Mouse (Mus musculus): ENCODE data around the gene Ccer2. TPM values are rescaled to one million over a fixed set of nuclear protein-coding genes. Genes with fewer than 3 reads are reported as not detected.

Gene Ccer2
- polyA plus RNA-seq, 1 experiment: not detected

DNA sequence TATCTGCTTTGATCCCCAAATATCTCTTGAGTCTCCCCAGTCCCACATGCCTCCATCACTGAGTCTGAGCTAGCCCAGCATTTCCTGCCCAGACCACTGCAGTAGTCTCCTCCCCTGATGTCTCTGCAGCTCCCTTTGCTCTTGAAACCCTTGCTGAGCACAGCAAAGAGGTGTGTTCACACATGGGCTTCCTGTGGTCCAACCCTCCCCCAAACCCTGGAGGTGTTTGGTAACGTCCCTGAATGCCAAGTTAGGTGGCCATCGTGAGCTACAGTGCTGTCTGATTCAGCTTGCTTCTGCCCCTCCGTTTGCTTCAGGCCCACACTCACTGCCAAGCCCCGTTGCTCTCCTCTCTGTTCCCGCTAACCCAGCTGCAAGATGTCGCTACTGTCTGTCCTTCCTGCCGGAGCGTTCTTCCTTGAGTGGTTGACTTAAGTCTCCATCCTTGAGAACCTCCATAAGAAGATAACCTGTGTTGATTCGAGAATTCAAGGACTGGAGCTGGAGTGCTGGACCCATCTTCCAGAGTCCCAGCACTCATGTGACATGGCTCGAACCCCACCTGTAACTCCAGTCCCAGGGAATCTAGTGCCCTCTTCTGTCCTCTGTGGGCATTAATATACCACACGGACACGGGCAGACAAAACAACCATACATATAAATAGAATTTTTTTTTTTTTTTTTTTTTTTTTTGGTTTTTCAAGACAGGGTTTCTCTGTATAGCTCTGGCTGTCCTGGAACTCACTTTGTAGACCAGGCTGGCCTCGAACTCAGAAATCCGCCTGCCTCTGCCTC lies 36.6 kb downstream of the Ccer2 start:
- Histone ChIP-seq H3K27me3 (ENCODE audit: control insufficient read depth, insufficient read depth, low read length) (no peaks in the 10 kb centered on the region), H3K4me1 (ENCODE audit: control insufficient read depth, insufficient read depth, insufficient read length) (peaks cover 47% of the 10 kb centered on the region), H3K36me3 (ENCODE audit: control insufficient read depth, insufficient read depth, low read length) (no peaks in the 10 kb centered on the region), H3K27ac (ENCODE audit: insufficient read depth, low read length) (peak overlapping the region; percentile 86), H3K4me3 (ENCODE audit: extremely low read depth, insufficient read depth, insufficient read length) (peak overlapping the region; percentile 31; the same call in 1 of the 2 replicates)
- no peak for TF ChIP-seq CTCF (IDR thresholded peaks at IDR 0.05; ENCODE audit: extremely low read depth, insufficient read depth, insufficient read length, insufficient replicate concordance)
- no peak for TF ChIP-seq POLR2A (IDR thresholded peaks at IDR 0.05; ENCODE audit: low read depth, low read length)
- peak in 1 of 2 experiments; percentile 35 for DNase-seq (ENCODE audit: low read depth in 1 of 2, low spot score in 2 of 2)
- WGBS: 47% methylated on average over 14 of the region's 14 CpGs

DNA sequence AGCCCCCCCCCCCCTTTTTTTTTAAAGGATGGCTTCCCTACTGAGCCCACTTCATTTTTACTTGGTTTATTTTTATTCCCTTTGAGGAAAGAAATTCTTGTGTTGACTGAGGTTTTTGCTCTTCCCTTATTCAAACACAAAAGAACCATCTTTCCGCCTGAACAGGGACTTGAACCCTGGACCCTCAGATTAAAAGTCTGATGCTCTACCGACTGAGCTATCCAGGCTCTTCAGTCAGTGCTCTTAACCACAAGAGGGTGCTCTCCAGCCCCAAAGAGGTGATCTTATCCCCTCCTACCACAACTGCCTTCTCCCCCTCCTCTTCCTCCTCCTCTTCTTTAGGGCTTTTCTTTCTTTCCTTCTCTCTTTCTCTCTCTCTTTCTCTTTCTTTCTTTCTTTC lies 37.9 kb downstream of the Ccer2 start:
- WGBS: 39% methylated on average over 2 of the region's 2 CpGs
- H3K4me1 ChIP-seq (ENCODE audit: control insufficient read depth, insufficient read depth, insufficient read length): peaks cover 39% of the 10 kb centered on the region
- H3K4me3 ChIP-seq (ENCODE audit: extremely low read depth, insufficient read depth, insufficient read length): no peak overlapping the region
- H3K27ac ChIP-seq (ENCODE audit: insufficient read depth, low read length): no peak overlapping the region
- peak; percentile 18; the same call in 1 of the 2 replicates for TF ChIP-seq CTCF (IDR thresholded peaks at IDR 0.05; ENCODE audit: extremely low read depth, insufficient read depth, insufficient read length, insufficient replicate concordance)
- TF ChIP-seq POLR2A (IDR thresholded peaks at IDR 0.05; ENCODE audit: low read depth, low read length): no peak
- DNase-seq (ENCODE audit: low read depth in 1 of 2, low spot score in 2 of 2): peak in 1 of 2 experiments; percentile 44
- no peaks in the 10 kb centered on the region for H3K27me3 ChIP-seq (ENCODE audit: control insufficient read depth, insufficient read depth, low read length)
- H3K36me3 ChIP-seq (ENCODE audit: control insufficient read depth, insufficient read depth, low read length): peaks cover 7% of the 10 kb centered on the region

- no peak for TF ChIP-seq POLR2A (IDR thresholded peaks at IDR 0.05; ENCODE audit: low read depth, low read length)
- no peak for TF ChIP-seq CTCF (IDR thresholded peaks at IDR 0.05; ENCODE audit: extremely low read depth, insufficient read depth, insufficient read length, insufficient replicate concordance)
- 88% methylated on average over 3 of the region's 3 CpGs for WGBS
- no peak overlapping the region for H3K27ac ChIP-seq (ENCODE audit: insufficient read depth, low read length)
- H3K4me1 ChIP-seq (ENCODE audit: control insufficient read depth, insufficient read depth, insufficient read length): peaks cover 32% of the 10 kb centered on the region
- no peak for DNase-seq (ENCODE audit: low read depth in 1 of 2, low spot score in 2 of 2)
- H3K36me3 ChIP-seq (ENCODE audit: control insufficient read depth, insufficient read depth, low read length): peaks cover 8% of the 10 kb centered on the region
- H3K4me3 ChIP-seq (ENCODE audit: extremely low read depth, insufficient read depth, insufficient read length): no peak overlapping the region
- H3K27me3 ChIP-seq (ENCODE audit: control insufficient read depth, insufficient read depth, low read length): no peaks in the 10 kb centered on the region
These were observed 38.5 kb downstream of the Ccer2 start for GRCm38 (mm10) chr7:28794496-28794895.

GRCm38 (mm10) chr7:28795832-28796231 lies 39.9 kb downstream of the Ccer2 start:
- Histone ChIP-seq H3K4me3 (ENCODE audit: extremely low read depth, insufficient read depth, insufficient read length) (peak overlapping the region; percentile 58), H3K36me3 (ENCODE audit: control insufficient read depth, insufficient read depth, low read length) (peaks cover 8% of the 10 kb centered on the region), H3K27me3 (ENCODE audit: control insufficient read depth, insufficient read depth, low read length) (no peaks in the 10 kb centered on the region), H3K4me1 (ENCODE audit: control insufficient read depth, insufficient read depth, insufficient read length) (peaks cover 19% of the 10 kb centered on the region; the same call in 1 of the 2 replicates), H3K27ac (ENCODE audit: insufficient read depth, low read length) (peak overlapping the region; percentile 70)
- peak; percentile 32; the same call in 1 of the 2 replicates for TF ChIP-seq POLR2A (IDR thresholded peaks at IDR 0.05; ENCODE audit: low read depth, low read length)
- TF ChIP-seq CTCF (IDR thresholded peaks at IDR 0.05; ENCODE audit: extremely low read depth, insufficient read depth, insufficient read length, insufficient replicate concordance): no peak
- 11% methylated on average over 15 of the region's 15 CpGs for WGBS
- DNase-seq (ENCODE audit: low read depth in 1 of 2, low spot score in 2 of 2): no peak

DNA sequence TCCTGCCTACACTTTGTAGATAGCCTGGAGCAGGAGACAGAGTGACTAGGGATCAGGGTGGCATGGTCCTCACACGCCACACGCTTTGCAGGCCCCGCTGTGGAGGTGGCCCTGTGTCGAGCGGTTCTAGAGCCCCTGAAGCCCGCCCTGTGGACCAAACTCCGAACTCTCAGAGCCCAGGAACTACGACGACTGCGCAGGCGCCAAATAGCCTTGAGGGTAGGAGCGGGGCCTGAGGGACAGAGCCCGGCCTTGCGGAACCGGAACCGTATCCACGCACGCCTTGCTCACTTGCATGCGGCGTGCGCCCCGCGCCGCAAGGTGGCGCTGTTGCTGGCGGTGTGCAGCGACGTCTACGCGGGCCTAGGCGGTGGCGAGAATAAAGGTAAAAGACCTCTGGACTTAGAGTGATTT lies 40.6 kb downstream of the Ccer2 start:
- DNase-seq (ENCODE audit: low read depth in 1 of 2, low spot score in 2 of 2): peak in 1 of 2 experiments; percentile 81
- peaks cover 15% of the 10 kb centered on the region; the same call in 1 of the 2 replicates for H3K4me1 ChIP-seq (ENCODE audit: control insufficient read depth, insufficient read depth, insufficient read length)
- peak overlapping the region; percentile 58 for H3K4me3 ChIP-seq (ENCODE audit: extremely low read depth, insufficient read depth, insufficient read length)
- 12% methylated on average over 32 of the region's 32 CpGs for WGBS
- H3K36me3 ChIP-seq (ENCODE audit: control insufficient read depth, insufficient read depth, low read length): peaks cover 8% of the 10 kb centered on the region
- H3K27ac ChIP-seq (ENCODE audit: insufficient read depth, low read length): peak overlapping the region; percentile 70
- TF ChIP-seq POLR2A (IDR thresholded peaks at IDR 0.05; ENCODE audit: low read depth, low read length) (no peak), CTCF (IDR thresholded peaks at IDR 0.05; ENCODE audit: extremely low read depth, insufficient read depth, insufficient read length, insufficient replicate concordance) (peak; percentile 97)
- H3K27me3 ChIP-seq (ENCODE audit: control insufficient read depth, insufficient read depth, low read length): no peaks in the 10 kb centered on the region

DNA sequence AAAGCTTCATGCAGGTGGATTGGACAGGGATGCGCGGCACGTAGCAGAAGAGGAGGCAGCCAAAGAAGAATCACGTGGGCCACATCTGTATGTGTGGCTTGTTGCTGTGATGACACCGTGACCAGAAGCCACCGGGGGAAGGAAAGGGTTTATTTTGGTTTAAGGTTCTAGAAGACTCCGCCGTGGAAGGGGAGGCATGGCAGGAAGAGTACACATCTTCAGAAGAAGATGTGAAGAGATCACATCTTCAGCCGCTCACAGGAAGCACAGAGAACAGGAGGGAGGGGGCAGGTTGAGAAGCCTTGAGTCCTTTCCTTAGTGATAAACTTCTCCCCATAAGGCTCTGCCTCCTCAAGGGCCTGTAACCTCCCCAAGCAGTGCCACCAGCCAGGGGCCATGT lies 44.0 kb downstream of the Ccer2 start:
- no peak for TF ChIP-seq POLR2A (IDR thresholded peaks at IDR 0.05; ENCODE audit: low read depth, low read length)
- no peak for TF ChIP-seq CTCF (IDR thresholded peaks at IDR 0.05; ENCODE audit: extremely low read depth, insufficient read depth, insufficient read length, insufficient replicate concordance)
- Histone ChIP-seq H3K4me1 (ENCODE audit: control insufficient read depth, insufficient read depth, insufficient read length) (peaks cover 19% of the 10 kb centered on the region; the same call in 1 of the 2 replicates), H3K27ac (ENCODE audit: insufficient read depth, low read length) (peak overlapping the region; percentile 41; the same call in 1 of the 2 replicates), H3K4me3 (ENCODE audit: extremely low read depth, insufficient read depth, insufficient read length) (no peak overlapping the region), H3K27me3 (ENCODE audit: control insufficient read depth, insufficient read depth, low read length) (no peaks in the 10 kb centered on the region), H3K36me3 (ENCODE audit: control insufficient read depth, insufficient read depth, low read length) (peaks cover 8% of the 10 kb centered on the region)
- WGBS: 61% methylated on average over 9 of the region's 9 CpGs
- no peak for DNase-seq (ENCODE audit: low read depth in 1 of 2, low spot score in 2 of 2)

DNA sequence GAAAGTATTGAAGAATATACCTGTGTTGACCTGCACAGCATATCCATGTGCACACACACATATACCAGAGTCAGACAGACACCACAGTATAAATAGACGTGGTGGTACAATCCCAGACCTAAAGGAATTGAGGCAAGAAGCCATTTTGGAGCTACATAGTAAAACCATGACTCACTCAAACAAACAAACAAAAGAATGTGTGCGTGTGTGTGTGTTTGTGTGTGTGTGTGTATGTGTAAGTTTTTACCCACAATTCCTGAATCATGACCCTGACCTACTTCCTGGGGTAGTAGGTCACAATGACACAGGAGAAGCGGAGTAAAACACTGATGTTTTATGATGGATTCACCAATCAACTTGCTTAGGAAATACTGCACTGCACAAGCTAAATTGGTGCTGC lies 45.5 kb downstream of the Ccer2 start:
- no peak overlapping the region for H3K27ac ChIP-seq (ENCODE audit: insufficient read depth, low read length)
- H3K4me3 ChIP-seq (ENCODE audit: extremely low read depth, insufficient read depth, insufficient read length): no peak overlapping the region
- peaks cover 11% of the 10 kb centered on the region; the same call in 1 of the 2 replicates for H3K4me1 ChIP-seq (ENCODE audit: control insufficient read depth, insufficient read depth, insufficient read length)
- TF ChIP-seq CTCF (IDR thresholded peaks at IDR 0.05; ENCODE audit: extremely low read depth, insufficient read depth, insufficient read length, insufficient replicate concordance) (no peak), POLR2A (IDR thresholded peaks at IDR 0.05; ENCODE audit: low read depth, low read length) (no peak)
- H3K36me3 ChIP-seq (ENCODE audit: control insufficient read depth, insufficient read depth, low read length): peaks cover 8% of the 10 kb centered on the region
- WGBS: 86% methylated on average over 3 of the region's 3 CpGs
- DNase-seq (ENCODE audit: low read depth in 1 of 2, low spot score in 2 of 2): no peak
- no peaks in the 10 kb centered on the region for H3K27me3 ChIP-seq (ENCODE audit: control insufficient read depth, insufficient read depth, low read length)

All from spleen, adult 2 months (tissue).